Mouse (Mus musculus): ENCODE measurements around the gene Apc2. TPM values are rescaled to one million over a fixed set of nuclear protein-coding genes. Genes with fewer than 3 reads are reported as not detected.
A peak's percentile ranks its signal among the peaks of the same experiment; 100 is the strongest.

The Apc2 gene
- polyA plus RNA-seq, 1 experiment from 2014 or later = 5.0 TPM

GRCm38 (mm10) chr10:80298571-80299281 lies 2.9 kb downstream of the Apc2 start:
- 5% methylated on average over 26 of the region's 26 CpGs for WGBS

DNA sequence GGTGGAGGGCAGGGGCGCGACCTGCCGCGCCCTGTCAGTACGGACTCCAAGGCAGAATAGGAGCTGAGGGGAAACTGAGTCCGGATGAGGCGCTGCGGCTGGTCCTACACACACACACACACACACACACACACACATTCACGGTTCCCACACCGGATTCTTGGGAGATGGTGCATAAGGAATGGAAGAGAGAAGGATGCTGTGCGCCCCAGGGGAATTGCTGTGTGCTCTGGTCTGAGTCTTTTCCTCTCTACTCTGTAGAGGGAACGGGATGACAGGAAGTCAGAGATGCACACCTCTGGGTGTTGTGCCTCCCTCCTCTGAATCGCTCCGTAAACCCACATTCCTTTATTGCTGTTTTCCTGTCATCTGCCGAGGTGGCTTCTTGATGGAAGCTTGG lies 3.5 kb downstream of the Apc2 start:
- 11% methylated on average over 15 of the region's 15 CpGs for WGBS

More at GRCm38 (mm10) chr10:80298571-80299281, 2.9 kb downstream of the Apc2 start:
- peaks cover 17% of the 10 kb centered on the region for H3K4me1 ChIP-seq
- H3K4me2 ChIP-seq = no peak overlapping the region
- peaks cover 58% of the 10 kb centered on the region for H3K27me3 ChIP-seq (replicated peaks)
- H3K36me3 ChIP-seq = peaks cover 10% of the 10 kb centered on the region
- no peak overlapping the region for H3K9ac ChIP-seq
- no peak overlapping the region for H3K27ac ChIP-seq
- no peaks in the 10 kb centered on the region for H3K9me3 ChIP-seq
- peak overlapping the region; percentile 6; the same call in 1 of the 2 replicates for H3K4me3 ChIP-seq (replicated peaks)
- no peak for ATAC-seq (ENCODE audit: insufficient read depth, low FRiP score, low read depth)

GRCm38 (mm10) chr10:80299824-80300223 lies 4.0 kb downstream of the Apc2 start:
- no peak overlapping the region for H3K4me2 ChIP-seq
- H3K27me3 ChIP-seq (replicated peaks) = peaks cover 69% of the 10 kb centered on the region
- H3K9me3 ChIP-seq = no peaks in the 10 kb centered on the region
- WGBS = 53% methylated on average over 10 of the region's 10 CpGs
- H3K4me3 ChIP-seq (replicated peaks) = no peak overlapping the region
- H3K4me1 ChIP-seq = peaks cover 10% of the 10 kb centered on the region
- ATAC-seq (ENCODE audit: insufficient read depth, low FRiP score, low read depth) = no peak
- H3K27ac ChIP-seq = no peak overlapping the region
- no peaks in the 10 kb centered on the region; the same call in 1 of the 2 replicates for H3K36me3 ChIP-seq
- H3K9ac ChIP-seq = no peak overlapping the region

More for the DNA sequence above, 3.5 kb downstream of the Apc2 start:
- H3K27me3 ChIP-seq (replicated peaks) = peaks cover 63% of the 10 kb centered on the region
- peak overlapping the region; percentile 6; the same call in 1 of the 2 replicates for H3K4me3 ChIP-seq (replicated peaks)
- H3K4me1 ChIP-seq = peaks cover 11% of the 10 kb centered on the region
- H3K27ac ChIP-seq = no peak overlapping the region
- H3K9ac ChIP-seq = no peak overlapping the region
- peaks cover 5% of the 10 kb centered on the region for H3K36me3 ChIP-seq
- no peak for ATAC-seq (ENCODE audit: insufficient read depth, low FRiP score, low read depth)
- no peak overlapping the region for H3K4me2 ChIP-seq
- no peaks in the 10 kb centered on the region for H3K9me3 ChIP-seq

DNA sequence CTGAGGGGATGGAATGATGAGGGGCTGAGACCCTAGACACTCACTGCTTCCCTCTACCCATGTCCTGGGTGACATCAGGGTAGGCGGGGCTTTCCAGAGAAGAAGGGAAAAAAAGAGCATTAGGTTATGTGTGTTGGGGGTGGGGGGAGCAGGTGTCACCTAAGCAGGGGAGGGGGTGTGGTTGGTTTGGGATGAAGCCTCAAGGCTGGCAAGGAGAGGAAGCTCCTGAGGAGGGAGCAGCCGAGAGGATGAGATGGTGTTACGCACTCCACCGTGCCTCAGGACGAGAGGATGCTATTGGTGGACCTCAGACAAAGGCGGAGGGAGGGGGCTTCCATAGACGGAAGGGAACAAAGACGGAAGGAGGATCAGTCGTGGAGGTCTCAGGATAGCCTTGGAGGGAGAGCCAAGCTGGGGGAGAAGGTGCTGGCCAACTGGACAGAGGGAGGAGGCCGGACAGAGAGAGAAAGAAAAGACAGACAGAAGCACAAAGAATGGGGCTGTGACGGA lies 5.0 kb downstream of the Apc2 start:
- H3K36me3 ChIP-seq = no peaks in the 10 kb centered on the region
- H3K4me3 ChIP-seq (replicated peaks) = no peak overlapping the region
- H3K27me3 ChIP-seq (replicated peaks) = peaks cover 77% of the 10 kb centered on the region
- ATAC-seq (ENCODE audit: insufficient read depth, low FRiP score, low read depth) = no peak
- peaks cover 10% of the 10 kb centered on the region for H3K4me1 ChIP-seq
- H3K9ac ChIP-seq = no peak overlapping the region
- H3K4me2 ChIP-seq = no peak overlapping the region
- 33% methylated on average over 11 of the region's 11 CpGs for WGBS
- H3K9me3 ChIP-seq = no peaks in the 10 kb centered on the region
- H3K27ac ChIP-seq = no peak overlapping the region

DNA sequence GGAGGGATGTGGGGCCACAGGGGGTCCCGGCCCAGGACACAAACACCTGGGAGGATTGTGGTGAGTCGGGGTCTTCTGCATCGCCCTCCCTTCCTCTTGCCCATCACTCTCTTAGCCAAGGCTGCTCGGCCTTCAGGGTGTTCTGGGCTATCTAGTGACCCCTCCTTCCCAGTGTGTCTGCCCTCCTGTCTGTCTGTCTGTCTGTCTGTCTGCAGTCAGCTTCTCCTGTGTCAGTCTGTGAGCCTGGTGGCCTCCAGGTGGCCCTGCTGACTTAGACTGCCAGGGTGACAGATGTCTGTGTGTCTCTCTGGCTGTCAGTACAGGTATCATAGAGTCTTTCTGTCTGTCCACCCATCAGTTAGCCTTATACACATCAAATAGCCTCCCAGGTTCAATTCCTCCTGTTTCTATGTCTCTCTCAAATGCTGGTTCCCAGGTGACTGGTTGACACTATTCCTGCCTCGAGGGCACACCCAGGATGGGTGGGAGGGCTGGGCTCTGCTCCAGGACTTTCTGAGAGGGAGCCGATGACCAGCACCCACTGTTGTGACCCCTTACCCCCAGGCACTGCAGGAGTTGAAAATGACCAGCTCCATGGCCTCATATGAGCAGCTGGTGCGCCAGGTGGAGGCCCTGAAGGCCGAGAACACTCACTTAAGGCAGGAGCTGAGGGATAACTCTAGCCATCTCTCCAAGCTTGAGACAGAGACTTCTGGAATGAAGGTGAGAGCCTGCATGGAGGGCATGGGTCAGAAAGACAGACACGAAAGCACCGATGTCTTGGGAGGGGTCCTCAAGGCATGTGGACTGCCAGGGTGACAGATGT lies 5.7 kb downstream of the Apc2 start:
- no peak overlapping the region for H3K4me3 ChIP-seq (replicated peaks)
- ATAC-seq (ENCODE audit: insufficient read depth, low FRiP score, low read depth) = no peak
- WGBS = 75% methylated on average over 10 of the region's 10 CpGs

DNA sequence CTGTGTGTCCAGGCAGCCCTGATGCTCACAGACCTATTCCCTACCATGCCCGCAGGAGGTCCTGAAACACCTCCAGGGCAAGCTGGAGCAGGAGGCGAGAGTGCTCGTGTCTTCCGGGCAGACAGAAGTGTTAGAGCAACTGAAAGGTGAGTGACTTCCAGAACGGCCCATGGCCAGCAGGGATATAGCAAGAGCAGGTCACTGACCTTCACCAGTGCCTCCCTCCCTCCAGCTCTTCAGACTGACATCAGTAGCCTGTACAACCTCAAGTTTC lies 6.2 kb downstream of the Apc2 start:
- H3K36me3 ChIP-seq = no peaks in the 10 kb centered on the region
- H3K9me3 ChIP-seq = no peaks in the 10 kb centered on the region
- H3K9ac ChIP-seq = no peak overlapping the region
- H3K4me1 ChIP-seq = no peaks in the 10 kb centered on the region; the same call in 1 of the 2 replicates
- H3K4me3 ChIP-seq (replicated peaks) = no peak overlapping the region
- no peak for ATAC-seq (ENCODE audit: insufficient read depth, low FRiP score, low read depth)
- no peak overlapping the region for H3K27ac ChIP-seq
- WGBS = 62% methylated on average over 5 of the region's 5 CpGs
- H3K4me2 ChIP-seq = peak overlapping the region; percentile 29; the same call in 1 of the 2 replicates
- H3K27me3 ChIP-seq (replicated peaks) = peaks cover 88% of the 10 kb centered on the region

More for the DNA sequence above, 5.7 kb downstream of the Apc2 start:
- Histone ChIP-seq H3K9me3 (no peaks in the 10 kb centered on the region), H3K9ac (no peak overlapping the region), H3K4me1 (peaks cover 3% of the 10 kb centered on the region), H3K4me2 (peak overlapping the region; percentile 29; the same call in 1 of the 2 replicates), H3K27ac (no peak overlapping the region), H3K36me3 (no peaks in the 10 kb centered on the region), H3K27me3 (replicated peaks) (peaks cover 84% of the 10 kb centered on the region)

DNA sequence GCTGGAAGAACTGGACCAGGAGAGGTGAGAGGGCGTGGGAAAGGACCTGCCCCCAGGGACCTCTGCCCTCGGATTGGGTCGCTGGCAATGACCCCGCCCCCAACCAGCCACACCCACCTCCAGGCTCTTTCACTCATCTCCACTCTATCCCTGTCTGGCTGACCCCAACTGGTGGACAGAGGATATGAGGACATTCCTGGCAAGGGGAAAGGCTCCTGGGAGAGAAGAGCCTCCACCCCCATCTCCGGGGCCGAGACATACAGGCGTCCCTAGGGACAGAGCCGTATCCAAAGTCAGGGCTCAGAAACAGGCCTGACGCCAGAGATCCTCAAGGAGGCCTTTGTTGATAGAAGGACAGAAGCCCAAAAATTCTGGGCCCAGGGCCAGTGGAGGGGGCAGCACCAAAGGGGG lies 6.7 kb downstream of the Apc2 start:
- WGBS = 17% methylated on average over 9 of the region's 9 CpGs
- H3K27me3 ChIP-seq (replicated peaks) = peaks cover 89% of the 10 kb centered on the region
- H3K4me3 ChIP-seq (replicated peaks) = no peak overlapping the region
- no peak overlapping the region for H3K27ac ChIP-seq
- no peaks in the 10 kb centered on the region; the same call in 1 of the 2 replicates for H3K4me1 ChIP-seq
- ATAC-seq (ENCODE audit: insufficient read depth, low FRiP score, low read depth) = peak; percentile 44; the same call in 1 of the 2 replicates
- no peak overlapping the region for H3K9ac ChIP-seq
- H3K4me2 ChIP-seq = peak overlapping the region; percentile 29
- H3K9me3 ChIP-seq = no peaks in the 10 kb centered on the region
- no peaks in the 10 kb centered on the region for H3K36me3 ChIP-seq

DNA sequence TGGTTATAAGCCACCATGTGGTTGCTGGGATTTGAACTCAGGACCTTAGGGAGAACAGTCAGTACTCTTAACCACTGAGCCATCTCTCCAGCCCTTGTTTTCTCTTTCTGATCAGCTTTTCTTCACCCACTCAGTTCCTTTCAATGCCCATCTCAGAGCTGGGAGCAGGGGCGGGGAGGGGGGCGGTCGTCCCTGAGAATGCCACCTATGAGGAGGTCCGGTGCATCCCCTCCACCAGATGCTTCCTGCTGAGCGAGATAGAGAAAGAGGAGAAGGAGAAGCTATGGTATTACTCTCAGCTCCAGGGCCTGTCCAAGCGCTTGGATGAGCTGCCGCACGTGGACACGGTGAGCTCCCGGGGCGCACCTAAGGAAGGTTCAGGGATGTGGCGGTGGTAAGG lies 8.7 kb downstream of the Apc2 start:
- no peaks in the 10 kb centered on the region for H3K36me3 ChIP-seq
- H3K9ac ChIP-seq = no peak overlapping the region
- 0 out of 2 replicates have a peak overlapping the region, but pooled peaks have one; percentile 12 for H3K4me3 ChIP-seq (replicated peaks)
- ATAC-seq (ENCODE audit: insufficient read depth, low FRiP score, low read depth) = no peak
- H3K27ac ChIP-seq = no peak overlapping the region
- WGBS = 28% methylated on average over 12 of the region's 12 CpGs
- H3K27me3 ChIP-seq (replicated peaks) = peaks cover 71% of the 10 kb centered on the region
- no peaks in the 10 kb centered on the region; the same call in 1 of the 2 replicates for H3K4me1 ChIP-seq
- H3K4me2 ChIP-seq = peak overlapping the region; percentile 30
- no peaks in the 10 kb centered on the region for H3K9me3 ChIP-seq

- H3K4me1 ChIP-seq = no peaks in the 10 kb centered on the region; the same call in 1 of the 2 replicates
- peaks cover 67% of the 10 kb centered on the region for H3K27me3 ChIP-seq (replicated peaks)
- WGBS = 12% methylated on average over 25 of the region's 25 CpGs
- H3K4me2 ChIP-seq = peak overlapping the region; percentile 30
- no peaks in the 10 kb centered on the region for H3K36me3 ChIP-seq
- no peak for ATAC-seq (ENCODE audit: insufficient read depth, low FRiP score, low read depth)
- H3K9me3 ChIP-seq = no peaks in the 10 kb centered on the region
- H3K27ac ChIP-seq = no peak overlapping the region
- peak overlapping the region; percentile 12; the same call in 1 of the 2 replicates for H3K4me3 ChIP-seq (replicated peaks)
- H3K9ac ChIP-seq = no peak overlapping the region
Measured at GRCm38 (mm10) chr10:80304862-80305261, 9.1 kb downstream of the Apc2 start.

DNA sequence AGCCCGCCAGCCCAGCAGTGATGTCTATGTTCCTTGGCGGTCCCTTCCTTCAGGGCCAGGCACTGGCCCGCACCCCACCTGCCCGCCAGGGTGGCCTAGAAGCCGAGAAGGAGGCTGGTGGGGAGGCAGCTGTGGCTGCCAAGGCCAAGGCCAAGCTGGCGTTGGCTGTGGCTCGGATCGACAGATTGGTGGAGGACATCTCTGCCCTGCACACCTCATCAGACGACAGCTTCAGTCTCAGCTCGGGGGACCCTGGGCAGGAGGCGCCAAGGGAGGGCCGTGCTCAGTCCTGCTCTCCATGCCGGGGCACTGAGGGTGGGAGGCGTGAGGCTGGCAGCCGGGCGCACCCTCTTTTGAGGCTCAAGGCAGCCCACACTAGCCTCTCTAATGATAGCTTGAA lies 15.8 kb downstream of the Apc2 start:
- peaks cover 65% of the 10 kb centered on the region for H3K27me3 ChIP-seq (replicated peaks)
- ATAC-seq (ENCODE audit: insufficient read depth, low FRiP score, low read depth) = no peak

DNA sequence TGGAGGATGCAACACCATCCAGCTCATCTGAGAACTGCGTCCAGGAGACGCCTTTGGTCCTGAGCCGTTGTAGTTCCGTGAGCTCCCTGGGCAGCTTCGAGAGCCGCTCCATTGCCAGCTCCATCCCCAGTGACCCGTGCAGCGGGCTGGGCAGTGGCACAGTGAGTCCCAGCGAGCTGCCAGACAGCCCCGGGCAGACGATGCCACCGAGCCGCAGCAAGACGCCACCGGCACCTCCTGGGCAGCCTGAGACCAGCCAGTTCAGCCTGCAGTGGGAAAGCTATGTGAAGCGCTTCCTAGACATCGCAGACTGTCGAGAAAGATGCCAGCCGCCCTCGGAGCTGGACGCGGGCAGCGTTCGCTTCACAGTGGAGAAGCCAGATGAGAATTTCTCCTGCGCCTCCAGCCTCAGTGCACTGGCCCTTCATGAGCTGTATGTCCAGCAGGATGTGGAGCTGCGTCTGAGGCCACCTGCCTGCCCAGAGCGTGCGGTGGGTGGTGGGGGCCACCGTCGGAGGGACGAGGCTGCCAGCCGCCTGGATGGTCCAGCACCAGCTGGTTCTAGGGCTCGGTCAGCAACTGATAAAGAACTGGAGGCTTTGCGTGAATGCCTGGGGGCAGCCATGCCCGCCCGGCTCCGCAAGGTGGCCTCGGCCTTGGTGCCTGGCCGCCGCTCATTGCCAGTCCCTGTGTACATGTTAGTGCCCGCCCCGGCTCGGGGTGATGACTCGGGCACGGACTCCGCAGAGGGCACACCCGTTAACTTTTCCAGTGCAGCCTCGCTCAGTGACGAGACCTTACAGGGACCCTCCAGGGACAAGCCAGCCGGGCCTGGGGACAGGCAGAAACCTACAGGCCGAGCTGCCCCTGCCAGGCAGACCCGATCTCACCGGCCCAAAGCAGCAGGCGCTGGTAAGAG lies 17.1 kb downstream of the Apc2 start:
- no peak overlapping the region; the same call in 1 of the 2 replicates for H3K9ac ChIP-seq
- no peak for ATAC-seq (ENCODE audit: insufficient read depth, low FRiP score, low read depth)
- no peak overlapping the region for H3K27ac ChIP-seq
- no peak overlapping the region for H3K4me2 ChIP-seq
- H3K27me3 ChIP-seq (replicated peaks) = peaks cover 60% of the 10 kb centered on the region
- 64% methylated on average over 54 of the region's 54 CpGs for WGBS
- H3K4me3 ChIP-seq (replicated peaks) = no peak overlapping the region
- H3K36me3 ChIP-seq = no peaks in the 10 kb centered on the region
- no peaks in the 10 kb centered on the region for H3K9me3 ChIP-seq
- H3K4me1 ChIP-seq = peaks cover 35% of the 10 kb centered on the region

More for the DNA sequence above, 15.8 kb downstream of the Apc2 start:
- no peaks in the 10 kb centered on the region for H3K36me3 ChIP-seq
- no peak overlapping the region for H3K4me2 ChIP-seq
- H3K27ac ChIP-seq = no peak overlapping the region
- no peak overlapping the region for H3K4me3 ChIP-seq (replicated peaks)
- no peak overlapping the region for H3K9ac ChIP-seq
- peaks cover 29% of the 10 kb centered on the region for H3K4me1 ChIP-seq
- 74% methylated on average over 16 of the region's 16 CpGs for WGBS
- H3K9me3 ChIP-seq = no peaks in the 10 kb centered on the region
